Mouse (Mus musculus) 416B (cell line): ENCODE results near the gene Skap1.
"Not testable (repeated sequence)": the region's sequence is repeated elsewhere in the genome, so short reads cannot be mapped to it uniquely, and the experiment has no call there.

ENCODE experiments used
- DNase-seq: peaks from one replicate; pipeline ENCODE4 v3.0.0; 2011; ENCODE audit warnings: low read depth

The Skap1 gene

DNA sequence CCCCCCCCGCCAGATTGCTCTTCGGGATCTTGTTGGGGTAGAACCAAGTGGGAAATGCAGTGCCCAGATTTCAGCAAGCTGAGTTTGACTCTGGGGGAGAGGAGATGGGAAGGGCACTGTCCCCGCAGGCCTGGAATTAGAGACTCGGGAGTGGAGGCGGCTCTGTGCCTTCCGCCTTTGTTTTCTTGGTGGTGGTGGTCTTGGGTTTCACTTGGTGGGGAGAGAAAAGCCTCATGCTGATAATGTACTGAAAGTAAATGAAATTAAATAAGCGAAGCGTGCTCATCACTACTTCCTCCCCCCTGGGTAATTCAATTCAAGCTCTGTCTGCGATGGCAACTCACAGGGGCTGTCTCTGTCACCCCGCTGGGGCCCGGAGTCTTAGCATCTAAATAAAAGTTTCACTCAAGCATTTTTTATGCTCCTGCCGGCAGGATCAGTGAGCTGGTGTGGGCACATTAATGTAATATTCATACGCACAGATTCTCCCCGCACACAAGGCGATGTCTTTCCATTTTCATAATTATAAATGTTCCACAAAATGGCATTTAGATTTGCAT lies 231.9 kb downstream of the Skap1 start:
- no peak for DNase-seq

DNA sequence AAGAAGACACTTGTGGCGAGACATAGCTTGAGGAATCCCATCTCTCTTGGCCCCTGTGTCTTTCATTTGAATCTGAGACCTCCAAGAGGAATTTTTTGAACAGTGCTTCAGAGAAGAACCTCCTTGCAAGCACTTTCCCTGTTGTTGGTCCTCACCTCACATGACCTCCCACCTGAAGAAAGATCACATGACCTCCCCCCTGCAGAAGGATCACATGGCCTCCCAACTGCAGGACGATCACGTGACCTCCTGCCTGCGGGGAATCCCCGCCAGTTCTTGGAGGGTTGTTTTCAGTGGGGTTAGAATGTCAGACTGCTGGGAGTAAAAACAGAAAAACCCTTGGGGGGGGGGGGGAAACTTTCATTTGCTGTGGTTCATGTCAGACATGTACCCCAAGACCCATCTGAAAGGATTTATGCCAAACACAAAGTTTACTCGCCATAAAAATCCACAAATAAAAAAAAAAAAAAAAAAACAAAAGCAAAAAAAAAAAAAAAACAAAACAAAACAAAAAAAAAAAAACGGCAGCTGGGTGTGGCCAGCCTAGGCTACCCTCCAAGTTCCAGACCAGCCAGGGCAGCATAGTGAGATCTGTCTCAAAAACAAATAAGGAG lies 232.6 kb downstream of the Skap1 start:
- DNase-seq, result peak; percentile 9

DNA sequence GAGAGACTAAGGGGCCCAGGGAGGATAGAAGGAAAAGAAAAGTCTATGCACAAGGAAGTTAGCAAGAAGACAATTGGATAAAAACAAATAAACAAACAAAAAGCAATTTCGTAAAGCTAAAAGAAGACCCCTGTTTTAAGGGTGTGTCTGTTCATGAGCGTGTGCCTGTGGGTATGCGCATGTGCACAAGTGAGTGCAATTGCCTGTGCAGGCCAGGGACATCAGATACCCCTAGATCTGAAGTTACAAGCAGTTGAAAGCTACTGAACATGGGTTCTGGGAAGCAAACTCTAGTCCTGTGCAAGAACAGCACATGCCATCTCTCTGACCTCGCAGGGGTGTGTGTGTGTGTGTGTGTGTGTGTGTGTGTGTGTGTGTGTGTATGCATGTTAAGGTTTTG lies 233.1 kb downstream of the Skap1 start:
- no peak for DNase-seq

- no peak for DNase-seq
Observed at GRCm38 (mm10) chr11:96703813-96704212, 239.4 kb downstream of the Skap1 start.

DNA sequence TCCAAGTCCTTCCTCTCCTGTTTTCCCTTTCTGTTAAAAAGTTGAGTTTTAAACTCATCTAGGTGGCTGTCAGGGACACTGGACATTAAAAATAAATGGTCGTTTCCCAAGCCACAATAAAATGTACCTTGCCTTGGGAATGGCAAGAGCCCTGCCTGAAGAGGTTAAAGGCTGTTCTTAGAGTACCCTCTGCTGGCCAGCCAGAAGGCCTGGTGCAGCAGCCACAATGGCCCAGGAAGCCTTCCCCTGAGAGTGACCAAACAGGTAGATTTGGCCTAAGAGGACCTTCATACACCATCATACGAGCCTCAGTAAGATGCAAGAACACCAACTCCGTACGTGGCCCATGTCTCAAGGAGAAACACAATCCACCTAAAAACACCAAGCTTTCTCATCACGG lies 246.9 kb downstream of the Skap1 start:
- DNase-seq, result no peak

DNA sequence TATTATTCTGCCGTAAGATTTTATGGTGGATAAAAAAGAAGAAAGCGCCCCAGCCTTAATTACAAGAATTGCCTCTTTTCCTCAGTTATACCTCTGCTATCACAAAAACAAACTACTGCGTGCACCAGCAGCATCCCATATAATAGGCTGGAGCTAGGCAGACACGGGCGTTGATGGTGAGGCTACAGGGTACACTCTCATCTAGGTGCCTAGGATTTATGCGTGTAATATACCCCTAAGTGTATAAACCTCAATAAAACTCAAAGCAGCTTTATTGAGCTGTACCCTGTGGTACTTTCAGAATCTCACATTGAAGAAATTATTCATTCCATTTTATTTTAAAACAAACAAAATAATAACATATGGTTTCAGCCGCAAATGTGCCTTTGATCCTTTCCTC lies 247.3 kb downstream of the Skap1 start:
- no peak for DNase-seq

- no peak for DNase-seq
Observed at GRCm38 (mm10) chr11:96713210-96714005, 249.0 kb downstream of the Skap1 start.

GRCm38 (mm10) chr11:96714011-96714410 lies 249.6 kb downstream of the Skap1 start:
- no peak for DNase-seq

GRCm38 (mm10) chr11:96715168-96715567 lies 250.8 kb downstream of the Skap1 start:
- not testable (repeated sequence) for DNase-seq

DNA sequence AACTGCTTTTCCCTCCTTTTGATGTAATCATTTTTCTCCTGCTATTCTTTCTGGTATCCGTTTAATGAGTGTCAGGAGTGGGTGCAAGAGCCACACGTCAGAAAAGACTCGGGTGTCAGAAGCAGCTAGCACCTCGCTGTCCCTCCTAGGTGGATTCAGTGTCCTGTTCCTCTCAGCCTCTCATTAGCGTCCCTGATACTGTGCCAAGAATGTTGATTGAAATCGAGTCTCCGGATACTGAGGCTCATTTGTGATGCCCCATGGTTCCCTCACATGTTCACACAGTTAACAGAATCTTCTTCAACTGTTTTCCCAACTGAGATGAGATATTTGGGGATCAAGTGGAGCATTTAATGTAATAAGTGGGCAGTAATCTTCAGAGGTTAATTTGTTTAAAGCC lies 254.2 kb downstream of the Skap1 start:
- no peak for DNase-seq

DNA sequence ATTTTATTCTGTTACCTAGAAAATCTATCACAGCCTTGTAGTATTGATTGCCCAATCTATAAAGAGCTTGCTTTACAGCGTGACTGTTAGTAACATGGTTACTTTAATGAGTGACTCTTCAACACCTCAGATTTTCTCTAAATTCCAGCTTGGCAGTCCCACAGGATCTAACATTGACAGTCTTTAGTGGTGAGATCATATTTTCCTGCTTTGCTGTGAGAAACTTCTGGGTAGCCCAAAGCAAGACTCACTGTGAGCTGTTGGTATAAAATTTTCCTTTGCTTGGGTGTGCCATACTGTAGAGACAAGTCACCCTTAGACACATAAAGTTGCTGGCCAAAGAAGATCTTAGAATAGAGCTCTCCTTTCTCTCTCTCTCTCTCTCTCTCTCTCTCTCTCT lies 261.4 kb downstream of the Skap1 start:
- DNase-seq, result no peak

- DNase-seq, result no peak
Observed at GRCm38 (mm10) chr11:96728577-96728976, 264.2 kb downstream of the Skap1 start.

- no peak for DNase-seq
Observed at GRCm38 (mm10) chr11:96729462-96729861, 265.1 kb downstream of the Skap1 start.

GRCm38 (mm10) chr11:96730327-96730726 lies 265.9 kb downstream of the Skap1 start:
- DNase-seq, result no peak

GRCm38 (mm10) chr11:96732657-96733056 lies 268.3 kb downstream of the Skap1 start:
- no peak for DNase-seq

DNA sequence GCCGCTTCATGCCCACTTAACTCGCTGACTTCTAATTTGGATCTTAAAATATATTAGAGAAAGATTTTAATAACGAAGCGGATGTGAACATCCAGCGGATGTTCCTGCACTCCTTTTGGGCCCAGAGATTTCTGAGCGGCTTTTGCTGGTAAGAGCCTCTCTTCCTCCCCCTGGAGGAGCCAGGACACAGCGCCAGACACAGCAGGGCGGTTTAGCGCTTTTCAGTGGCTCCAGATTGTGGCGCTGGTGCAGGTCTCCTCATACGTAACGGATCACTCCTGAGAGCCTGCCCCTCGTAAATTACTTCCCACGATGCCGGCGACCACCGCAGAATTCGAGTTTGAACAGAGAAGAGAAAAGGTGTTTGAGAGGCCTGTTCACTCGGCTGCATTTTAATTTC lies 271.5 kb downstream of the Skap1 start:
- DNase-seq, result no peak

- no peak for DNase-seq
Observed at GRCm38 (mm10) chr11:96736361-96736760, 272.0 kb downstream of the Skap1 start.

DNA sequence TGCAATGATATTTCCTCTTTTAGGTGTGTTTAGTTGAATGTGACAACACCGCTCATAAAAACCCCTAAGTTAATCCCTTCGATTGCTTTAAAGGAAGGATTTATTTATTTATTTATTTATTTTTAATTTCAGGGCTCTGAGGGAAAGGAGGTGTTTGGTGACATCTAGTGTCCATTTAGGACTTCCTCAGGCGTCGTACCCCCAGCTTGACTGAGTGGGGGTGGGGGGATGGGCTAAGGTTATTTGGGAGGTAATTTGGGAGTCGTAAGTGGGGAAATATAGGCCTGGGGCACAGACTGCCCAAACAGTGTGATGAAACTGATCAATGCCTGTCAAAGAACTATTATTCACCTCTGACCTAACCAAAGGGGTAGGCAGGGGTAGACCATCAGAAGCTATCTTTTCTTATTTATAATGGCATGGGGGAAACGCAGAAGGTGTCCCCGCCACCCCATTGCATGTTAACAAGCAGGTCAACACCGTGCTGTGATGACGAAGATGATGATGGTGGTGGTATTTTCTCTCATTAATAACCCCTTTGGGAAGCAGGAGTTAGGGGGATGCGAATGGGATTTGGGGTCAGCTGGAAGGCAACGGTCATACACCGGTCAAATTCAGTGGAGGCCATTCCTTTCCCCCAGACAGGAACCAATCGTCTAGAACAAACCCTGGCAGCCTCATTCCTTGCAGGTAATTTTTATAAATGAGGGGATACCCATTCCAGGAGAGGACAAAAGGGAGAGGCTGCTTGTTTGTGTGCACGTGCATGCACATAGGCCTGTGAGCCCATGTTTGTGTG lies 273.5 kb downstream of the Skap1 start:
- DNase-seq, result no peak

- no peak for DNase-seq
Observed at GRCm38 (mm10) chr11:96740796-96741195, 276.4 kb downstream of the Skap1 start.

GRCm38 (mm10) chr11:96741995-96742394 lies 277.6 kb downstream of the Skap1 start:
- DNase-seq, result no peak

- no peak for DNase-seq
Observed at GRCm38 (mm10) chr11:96743000-96743399, 278.6 kb downstream of the Skap1 start.

DNA sequence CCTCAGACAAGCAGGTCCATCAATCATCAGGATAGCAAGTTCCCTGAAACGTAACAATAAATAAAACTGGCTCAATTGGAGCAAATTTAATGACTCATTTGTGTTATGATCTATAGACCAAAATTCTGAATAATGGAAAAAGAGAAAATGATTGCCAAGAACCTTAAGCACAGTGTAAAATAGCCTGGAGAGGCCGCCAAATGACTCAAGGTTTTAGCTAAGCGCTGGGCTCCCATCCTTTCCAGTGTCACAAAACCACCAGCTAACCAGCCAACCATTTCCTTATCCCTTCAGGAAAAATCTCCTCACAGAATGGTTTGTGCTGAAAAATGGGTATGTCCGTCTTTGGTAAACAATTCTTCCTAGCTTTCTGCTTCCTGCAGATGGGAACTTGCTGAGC lies 279.5 kb downstream of the Skap1 start:
- DNase-seq, result no peak

DNA sequence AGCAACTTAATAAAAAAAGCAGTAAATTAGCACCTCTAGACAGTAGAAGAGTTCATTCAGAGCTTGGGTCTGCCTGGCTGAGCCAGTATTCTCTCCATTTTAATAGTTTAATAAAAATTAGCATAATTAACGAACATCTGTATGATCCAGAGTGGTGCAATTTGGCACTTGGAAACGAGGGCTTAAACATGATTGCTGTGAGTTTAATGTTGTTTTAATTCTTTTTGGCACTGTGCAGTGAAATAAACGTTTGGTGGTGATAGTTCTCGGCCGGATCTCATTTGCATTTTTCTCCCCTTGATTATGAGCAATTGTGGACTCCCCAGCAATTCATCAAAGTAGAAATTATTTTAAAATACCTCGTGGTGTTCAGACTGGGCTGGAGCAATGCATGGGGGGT lies 282.3 kb downstream of the Skap1 start:
- no peak for DNase-seq
